Comparison of ENCODE assay signal across 8 mouse cellular contexts in the genomic region with DNA sequence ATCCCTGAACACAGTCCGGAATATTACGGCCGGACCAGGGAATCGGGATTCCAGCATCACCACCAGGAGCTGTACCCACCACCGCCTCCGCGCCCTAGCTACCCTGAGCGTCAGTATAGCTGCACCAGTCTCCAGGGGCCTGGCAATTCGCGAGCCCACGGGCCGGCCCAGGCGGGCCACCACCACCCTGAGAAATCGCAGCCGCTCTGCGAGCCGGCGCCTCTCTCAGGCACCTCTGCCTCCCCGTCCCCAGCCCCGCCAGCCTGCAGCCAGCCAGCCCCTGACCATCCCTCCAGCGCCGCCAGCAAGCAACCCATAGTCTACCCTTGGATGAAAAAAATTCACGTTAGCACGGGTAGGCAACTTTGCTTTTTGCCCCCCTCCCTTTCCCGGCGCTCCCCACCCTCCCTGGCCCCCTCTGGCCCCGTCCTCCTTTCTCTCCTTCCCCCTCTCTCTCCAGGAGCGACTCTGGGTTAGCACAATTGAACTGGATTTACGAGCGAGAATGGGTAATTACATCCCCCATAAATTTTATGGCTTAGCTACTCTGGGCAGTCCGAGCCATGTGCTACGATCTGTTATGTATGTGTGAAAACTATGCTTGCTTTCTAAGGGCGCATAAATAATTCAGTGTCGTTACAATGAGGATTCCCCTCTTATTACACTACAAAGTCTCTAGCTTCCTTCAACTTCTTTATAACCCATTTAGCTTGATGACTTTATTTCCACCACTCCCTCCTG. TPM values are rescaled to one million over a fixed set of nuclear protein-coding genes. Genes with fewer than 3 reads are reported as not detected.
DNase-seq lines count a peak whose midpoint lies in the region; ATAC-seq and TF ChIP-seq lines count a peak whose summit lies in the region.

No protein-coding gene starts in this region.

- H3K27ac ChIP-seq in heart, embryonic 13.5 days (replicated peaks) = no peak overlapping the region
- H3K27ac ChIP-seq in hindbrain, embryonic 11.5 days (ENCODE audit: low read depth, low read length) = peak overlapping the region; percentile 91

- peak overlapping the region; percentile 50 for H3K9ac ChIP-seq in heart, embryonic 13.5 days
- H3K9ac ChIP-seq in hindbrain, embryonic 11.5 days (ENCODE audit: low read depth, low read length) = peak overlapping the region; percentile 77

- in situ Hi-C loops in Patski (cut with MboI; ENCODE audit: low pct_unique_long_range_greater_than_20kb) = no loop called here

- CTCF ChIA-PET in Patski (lab: Charles Lee) = interaction anchor here (1.3 kb wide), 1 partner anchor 9 kb away, joined by 4 read pairs; no protein-coding TSS in a partner anchor

- peaks cover 4% of the 10 kb centered on the region for H3K4me1 ChIP-seq in heart, embryonic 13.5 days
- no peaks in the 10 kb centered on the region; the same call in 1 of the 2 replicates for H3K4me1 ChIP-seq in hindbrain, embryonic 11.5 days (replicated peaks; ENCODE audit: control insufficient read depth, insufficient read depth, low read length)

- DNase-seq in heart, postnatal 14 days = no peak
- DNase-seq in Patski (ENCODE audit: low read depth, low spot score) = no peak
- DNase-seq in hindbrain, embryonic 11.5 days (ENCODE audit: low spot score) = peak; percentile 58
- peak; percentile 89 for DNase-seq in mesoderm, embryonic 11.5 days (ENCODE audit: low read depth, low spot score)
- no peak for DNase-seq in ovary, adult 18-20 months (ENCODE audit: low spot score)
- no peak for DNase-seq in left cerebral cortex, postnatal 10 days (ENCODE audit: extremely low spot score in 1 of 2, low spot score in 2 of 2)
- DNase-seq in Muller cell, postnatal 12 days (ENCODE audit: inconsistent ontology term) = no peak

- peak overlapping the region; percentile 62 for H3K4me2 ChIP-seq in heart, embryonic 13.5 days
- H3K4me2 ChIP-seq in hindbrain, embryonic 11.5 days (replicated peaks; ENCODE audit: low read depth, low read length) = peak overlapping the region; percentile 55

- no peak for ATAC-seq in heart, embryonic 13.5 days (ENCODE audit: extremely low read depth, insufficient number of reproducible peaks, low FRiP score, low TSS enrichment)
- peak; percentile 29 for ATAC-seq in Patski
- peak; percentile 60 for ATAC-seq in hindbrain, embryonic 11.5 days (ENCODE audit: low FRiP score)

- intact Hi-C loops in heart, postnatal 14 days (cut with DNase I) = no loop called here
- intact Hi-C loops in left cerebral cortex, postnatal 10 days (cut with DNase I) = no loop called here

- no peaks in the 10 kb centered on the region for H3K9me3 ChIP-seq in heart, embryonic 13.5 days
- H3K9me3 ChIP-seq in hindbrain, embryonic 11.5 days (ENCODE audit: control insufficient read depth, low read length) = no peaks in the 10 kb centered on the region

- no peak for TF ChIP-seq CTCF in Patski (IDR thresholded peaks at IDR 0.05)

- no peaks in the 10 kb centered on the region for H3K36me3 ChIP-seq in heart, embryonic 13.5 days
- no peaks in the 10 kb centered on the region for H3K36me3 ChIP-seq in hindbrain, embryonic 11.5 days (ENCODE audit: control insufficient read depth, insufficient read depth, low read length)

- peaks cover 99% of the 10 kb centered on the region for H3K27me3 ChIP-seq in heart, embryonic 13.5 days (replicated peaks)
- H3K27me3 ChIP-seq in Patski = no peaks in the 10 kb centered on the region
- H3K27me3 ChIP-seq in hindbrain, embryonic 11.5 days (ENCODE audit: control insufficient read depth, insufficient read depth, low read length) = peaks cover 92% of the 10 kb centered on the region

- H3K4me3 ChIP-seq in heart, embryonic 13.5 days = peak overlapping the region; percentile 46
- peak overlapping the region; percentile 51 for H3K4me3 ChIP-seq in hindbrain, embryonic 11.5 days (ENCODE audit: low read depth, low read length)

- under 1% methylated on average over 34 of the region's 34 CpGs for WGBS in heart, embryonic 13.5 days
- WGBS in hindbrain, embryonic 11.5 days = under 1% methylated on average over 32 of the region's 34 CpGs

- POLR2A ChIA-PET in Patski (lab: Charles Lee) = interaction anchor here (0.8 kb wide), 1 partner anchor 43 kb away, joined by 3 read pairs; no protein-coding TSS in a partner anchor

RNA-seq across cellular contexts. Expression of gene Hoxc4, which starts 16.2 kb away (rescaled TPM):
- 0.39 and 0.98 TPM in 2 replicates for polyA plus RNA-seq in heart, embryonic 13.5 days (2015; fragmentation: Nextera tagmentation; extraction: Ambion mirVana)
- total RNA-seq in heart, postnatal 14 days (2021) = under 1 TPM in 1 of 2 experiments, not detected in 1; 0.31 TPM
- polyA plus RNA-seq in Patski (2021) = 1.7 TPM
- 37.3 and 37.8 TPM in 2 replicates for polyA plus RNA-seq in hindbrain, embryonic 11.5 days (2014; fragmentation: Nextera tagmentation; extraction: Ambion mirVana)
- total RNA-seq in left cerebral cortex, postnatal 10 days (2021) = not detected

RNA-seq across cellular contexts. Expression of gene Hoxc6, which starts 36.9 kb away (rescaled TPM):
- 0.22 and 0.25 TPM in 2 replicates for polyA plus RNA-seq in heart, embryonic 13.5 days (2015; fragmentation: Nextera tagmentation; extraction: Ambion mirVana)
- not detected for total RNA-seq in heart, postnatal 14 days (2021)
- 1.8 TPM for polyA plus RNA-seq in Patski (2021)
- polyA plus RNA-seq in hindbrain, embryonic 11.5 days (2014; fragmentation: Nextera tagmentation; extraction: Ambion mirVana) = 0.45 and 5.4 TPM in 2 replicates
- not detected for total RNA-seq in left cerebral cortex, postnatal 10 days (2021)

RNA-seq across cellular contexts. Expression of gene Hoxc8, which starts 44.6 kb away (rescaled TPM):
- polyA plus RNA-seq in heart, embryonic 13.5 days (2015; fragmentation: Nextera tagmentation; extraction: Ambion mirVana) = 0.06 TPM in 1 of 2 replicates, not detected in the other
- total RNA-seq in heart, postnatal 14 days (2021) = not detected
- polyA plus RNA-seq in Patski (2021) = 0.41 TPM
- not detected in 2 replicates for polyA plus RNA-seq in hindbrain, embryonic 11.5 days (2014; fragmentation: Nextera tagmentation; extraction: Ambion mirVana)
- total RNA-seq in left cerebral cortex, postnatal 10 days (2021) = not detected

RNA-seq across cellular contexts. Expression of gene Hoxc9, which starts 58.7 kb away (rescaled TPM):
- polyA plus RNA-seq in heart, embryonic 13.5 days (2015; fragmentation: Nextera tagmentation; extraction: Ambion mirVana) = not detected in 2 replicates
- total RNA-seq in heart, postnatal 14 days (2021) = not detected
- polyA plus RNA-seq in Patski (2021) = 5.8 TPM
- not detected in 2 replicates for polyA plus RNA-seq in hindbrain, embryonic 11.5 days (2014; fragmentation: Nextera tagmentation; extraction: Ambion mirVana)
- not detected for total RNA-seq in left cerebral cortex, postnatal 10 days (2021)

Comparison
In these comparisons a context has a peak if more than half of its experiments do, and no peak if none do; other contexts are left out.
1. DNase-seq: peak in hindbrain, embryonic 11.5 days (single experiment) and mesoderm, embryonic 11.5 days (single experiment); none in heart, postnatal 14 days (0 of 2), Patski (single experiment), ovary, adult 18-20 months (single experiment), left cerebral cortex, postnatal 10 days (0 of 2) and Muller cell, postnatal 12 days (single experiment).
2. RNA of gene Hoxc4, which starts 16.2 kb away (polyA plus RNA-seq): 37.3 to 37.8 TPM in hindbrain, embryonic 11.5 days; 1.7 TPM in Patski (single experiment) and 0.39 to 0.98 TPM in heart, embryonic 13.5 days; every median in the first group is over 10 times any median in the second.